8 mouse cellular contexts compared by ENCODE assay signal in genomic region chr3:96708684-96709064, GRCm38 (mm10). TPM values are rescaled to one million over a fixed set of nuclear protein-coding genes. Genes with fewer than 3 reads are reported as not detected.
DNase-seq lines count a peak whose midpoint lies in the region; ATAC-seq lines count a peak whose summit lies in the region.

No protein-coding gene starts in this region.

- no peak for DNase-seq in kidney, postnatal 36 days
- no peak for DNase-seq in forebrain, embryonic 10.5 days (ENCODE audit: extremely low spot score, low spot score)
- DNase-seq in intestine, embryonic 14.5 days (ENCODE audit: low spot score): no peak
- DNase-seq in midbrain, embryonic 14.5 days: no peak
- DNase-seq in adipocyte (ENCODE audit: low spot score): no peak
- DNase-seq in urinary bladder, postnatal 14 days (ENCODE audit: low spot score): no peak
- DNase-seq in MN1 (ENCODE audit: low spot score): no peak

- H3K36me3 ChIP-seq in kidney, embryonic 16.5 days (ENCODE audit: insufficient read depth, low read length): peaks cover 47% of the 10 kb centered on the region
- H3K36me3 ChIP-seq in forebrain, embryonic 10.5 days (replicated peaks): peaks cover 68% of the 10 kb centered on the region
- H3K36me3 ChIP-seq in intestine, embryonic 14.5 days (ENCODE audit: control insufficient read depth, insufficient read depth, low read length): peaks cover 60% of the 10 kb centered on the region
- peaks cover 49% of the 10 kb centered on the region for H3K36me3 ChIP-seq in midbrain, embryonic 14.5 days (ENCODE audit: control insufficient read depth, insufficient read depth, low read length)

- peak overlapping the region; percentile 96 for H3K4me2 ChIP-seq in kidney, embryonic 16.5 days (replicated peaks; ENCODE audit: low read depth, low read length)
- H3K4me2 ChIP-seq in intestine, embryonic 14.5 days (ENCODE audit: low read length): peak overlapping the region; percentile 98; the same call in 1 of the 2 replicates
- H3K4me2 ChIP-seq in midbrain, embryonic 14.5 days (ENCODE audit: low read length): peak overlapping the region; percentile 92

- H3K4me1 ChIP-seq in kidney, embryonic 16.5 days (ENCODE audit: insufficient read depth, low read length): peaks cover 5% of the 10 kb centered on the region; the same call in 1 of the 2 replicates
- H3K4me1 ChIP-seq in forebrain, embryonic 10.5 days: peaks cover 12% of the 10 kb centered on the region
- H3K4me1 ChIP-seq in intestine, embryonic 14.5 days (replicated peaks; ENCODE audit: control insufficient read depth, insufficient read depth, low read length): 0 out of 2 replicates have a peak, but pooled peaks cover 4% of the 10 kb centered on the region
- 0 out of 2 replicates have a peak, but pooled peaks cover 4% of the 10 kb centered on the region for H3K4me1 ChIP-seq in midbrain, embryonic 14.5 days (ENCODE audit: control insufficient read depth, insufficient read depth, low read length)

- 39% methylated on average over 2 of the region's 2 CpGs for WGBS in kidney, embryonic 16.5 days
- 55% methylated on average over 2 of the region's 2 CpGs for WGBS in forebrain, embryonic 10.5 days
- 58% methylated on average over 2 of the region's 2 CpGs for WGBS in intestine, embryonic 14.5 days
- 45% methylated on average over 2 of the region's 2 CpGs for WGBS in midbrain, embryonic 14.5 days

- no peak overlapping the region for H3K9ac ChIP-seq in kidney, embryonic 16.5 days (replicated peaks; ENCODE audit: low read length)
- peak overlapping the region; percentile 59 for H3K9ac ChIP-seq in intestine, embryonic 14.5 days (ENCODE audit: low read length)
- peak overlapping the region; percentile 64; the same call in 1 of the 2 replicates for H3K9ac ChIP-seq in midbrain, embryonic 14.5 days (replicated peaks; ENCODE audit: low read length)

- no peak overlapping the region for H3K4me3 ChIP-seq in kidney, embryonic 16.5 days (ENCODE audit: low read length)
- peak overlapping the region; percentile 62 for H3K4me3 ChIP-seq in forebrain, embryonic 10.5 days
- H3K4me3 ChIP-seq in intestine, embryonic 14.5 days (ENCODE audit: low read depth, low read length): peak overlapping the region; percentile 49; the same call in 1 of the 2 replicates
- H3K4me3 ChIP-seq in midbrain, embryonic 14.5 days (replicated peaks; ENCODE audit: low read depth, low read length): 0 out of 2 replicates have a peak overlapping the region, but pooled peaks have one; percentile 42

- H3K9me3 ChIP-seq in kidney, embryonic 16.5 days (ENCODE audit: low read length): no peaks in the 10 kb centered on the region
- H3K9me3 ChIP-seq in forebrain, embryonic 10.5 days: no peaks in the 10 kb centered on the region
- no peaks in the 10 kb centered on the region for H3K9me3 ChIP-seq in intestine, embryonic 14.5 days (ENCODE audit: control insufficient read depth, low read length)
- H3K9me3 ChIP-seq in midbrain, embryonic 14.5 days (ENCODE audit: control insufficient read depth, low read length): no peaks in the 10 kb centered on the region

- no peak overlapping the region for H3K27ac ChIP-seq in kidney, embryonic 16.5 days (ENCODE audit: low read length)
- H3K27ac ChIP-seq in forebrain, embryonic 10.5 days: no peak overlapping the region
- no peak overlapping the region for H3K27ac ChIP-seq in intestine, embryonic 14.5 days (ENCODE audit: low read depth)
- H3K27ac ChIP-seq in midbrain, embryonic 14.5 days (replicated peaks; ENCODE audit: low read depth, low read length): no peak overlapping the region

- ATAC-seq in kidney, embryonic 16.5 days (ENCODE audit: low FRiP score, low TSS enrichment): no peak
- ATAC-seq in intestine, embryonic 14.5 days (replicated peaks; ENCODE audit: low FRiP score, low TSS enrichment, low read depth): peak; percentile 9; the same call in 1 of the 2 replicates
- ATAC-seq in midbrain, embryonic 14.5 days (ENCODE audit: low FRiP score, low TSS enrichment): no peak

- no peaks in the 10 kb centered on the region for H3K27me3 ChIP-seq in kidney, embryonic 16.5 days (ENCODE audit: insufficient read depth, low read length)
- H3K27me3 ChIP-seq in forebrain, embryonic 10.5 days (ENCODE audit: poor library complexity, severe bottlenecking): peaks cover 16% of the 10 kb centered on the region
- no peaks in the 10 kb centered on the region for H3K27me3 ChIP-seq in intestine, embryonic 14.5 days (replicated peaks; ENCODE audit: control insufficient read depth, insufficient read depth, low read length)
- H3K27me3 ChIP-seq in midbrain, embryonic 14.5 days (ENCODE audit: control insufficient read depth, insufficient read depth, low read length): peaks cover 5% of the 10 kb centered on the region; the same call in 1 of the 2 replicates

RNA-seq across cellular contexts. Expression of gene Nudt17, which starts 0.3 kb away (rescaled TPM):
- 12.0 and 12.2 TPM in 2 replicates for polyA plus RNA-seq in kidney, embryonic 16.5 days (2015; fragmentation: Nextera tagmentation; extraction: Ambion mirVana)
- polyA plus RNA-seq in forebrain, embryonic 10.5 days (2016; fragmentation: Nextera tagmentation; extraction: Ambion mirVana): 13.7 and 14.1 TPM in 2 replicates
- 6.3 and 7.5 TPM in 2 replicates for polyA plus RNA-seq in intestine, embryonic 14.5 days (2014; fragmentation: Nextera tagmentation; extraction: Ambion mirVana)
- polyA plus RNA-seq in midbrain, embryonic 14.5 days (2014; fragmentation: Nextera tagmentation; extraction: Ambion mirVana): 14.1 and 14.3 TPM in 2 replicates

RNA-seq across cellular contexts. Expression of gene Pias3, which starts 12.5 kb away (rescaled TPM):
- polyA plus RNA-seq in kidney, embryonic 16.5 days (2015; fragmentation: Nextera tagmentation; extraction: Ambion mirVana): 62.1 and 72.3 TPM in 2 replicates
- 45.2 and 49.6 TPM in 2 replicates for polyA plus RNA-seq in forebrain, embryonic 10.5 days (2016; fragmentation: Nextera tagmentation; extraction: Ambion mirVana)
- polyA plus RNA-seq in intestine, embryonic 14.5 days (2014; fragmentation: Nextera tagmentation; extraction: Ambion mirVana): 35.5 and 40.0 TPM in 2 replicates
- 25.5 and 26.3 TPM in 2 replicates for polyA plus RNA-seq in midbrain, embryonic 14.5 days (2014; fragmentation: Nextera tagmentation; extraction: Ambion mirVana)

RNA-seq across cellular contexts. Expression of gene Polr3c, which starts 18.8 kb away (rescaled TPM):
- polyA plus RNA-seq in kidney, embryonic 16.5 days (2015; fragmentation: Nextera tagmentation; extraction: Ambion mirVana): 44.5 and 45.3 TPM in 2 replicates
- 52.0 and 52.7 TPM in 2 replicates for polyA plus RNA-seq in forebrain, embryonic 10.5 days (2016; fragmentation: Nextera tagmentation; extraction: Ambion mirVana)
- polyA plus RNA-seq in intestine, embryonic 14.5 days (2014; fragmentation: Nextera tagmentation; extraction: Ambion mirVana): 34.5 and 38.5 TPM in 2 replicates
- polyA plus RNA-seq in midbrain, embryonic 14.5 days (2014; fragmentation: Nextera tagmentation; extraction: Ambion mirVana): 27.9 and 28.7 TPM in 2 replicates

RNA-seq across cellular contexts. Expression of gene Rnf115, which starts 18.8 kb away (rescaled TPM):
- 56.6 and 57.3 TPM in 2 replicates for polyA plus RNA-seq in kidney, embryonic 16.5 days (2015; fragmentation: Nextera tagmentation; extraction: Ambion mirVana)
- 70.5 and 75.4 TPM in 2 replicates for polyA plus RNA-seq in forebrain, embryonic 10.5 days (2016; fragmentation: Nextera tagmentation; extraction: Ambion mirVana)
- 44.6 and 47.2 TPM in 2 replicates for polyA plus RNA-seq in intestine, embryonic 14.5 days (2014; fragmentation: Nextera tagmentation; extraction: Ambion mirVana)
- polyA plus RNA-seq in midbrain, embryonic 14.5 days (2014; fragmentation: Nextera tagmentation; extraction: Ambion mirVana): 69.6 and 83.8 TPM in 2 replicates

RNA-seq across cellular contexts. Expression of gene Ankrd35, which starts 38.7 kb away (rescaled TPM):
- polyA plus RNA-seq in kidney, embryonic 16.5 days (2015; fragmentation: Nextera tagmentation; extraction: Ambion mirVana): 1.2 and 1.6 TPM in 2 replicates
- polyA plus RNA-seq in forebrain, embryonic 10.5 days (2016; fragmentation: Nextera tagmentation; extraction: Ambion mirVana): 0.06 and 0.09 TPM in 2 replicates
- 0.20 and 0.38 TPM in 2 replicates for polyA plus RNA-seq in intestine, embryonic 14.5 days (2014; fragmentation: Nextera tagmentation; extraction: Ambion mirVana)
- 0.57 and 0.84 TPM in 2 replicates for polyA plus RNA-seq in midbrain, embryonic 14.5 days (2014; fragmentation: Nextera tagmentation; extraction: Ambion mirVana)
